Mouse (Mus musculus): ENCODE data around the gene Rpl10. TPM values are rescaled to one million over a fixed set of nuclear protein-coding genes. Genes with fewer than 3 reads are reported as not detected.

Rpl10 gene
- polyA plus RNA-seq (2017; shearing (Covaris generic)): 123 TPM

DNA sequence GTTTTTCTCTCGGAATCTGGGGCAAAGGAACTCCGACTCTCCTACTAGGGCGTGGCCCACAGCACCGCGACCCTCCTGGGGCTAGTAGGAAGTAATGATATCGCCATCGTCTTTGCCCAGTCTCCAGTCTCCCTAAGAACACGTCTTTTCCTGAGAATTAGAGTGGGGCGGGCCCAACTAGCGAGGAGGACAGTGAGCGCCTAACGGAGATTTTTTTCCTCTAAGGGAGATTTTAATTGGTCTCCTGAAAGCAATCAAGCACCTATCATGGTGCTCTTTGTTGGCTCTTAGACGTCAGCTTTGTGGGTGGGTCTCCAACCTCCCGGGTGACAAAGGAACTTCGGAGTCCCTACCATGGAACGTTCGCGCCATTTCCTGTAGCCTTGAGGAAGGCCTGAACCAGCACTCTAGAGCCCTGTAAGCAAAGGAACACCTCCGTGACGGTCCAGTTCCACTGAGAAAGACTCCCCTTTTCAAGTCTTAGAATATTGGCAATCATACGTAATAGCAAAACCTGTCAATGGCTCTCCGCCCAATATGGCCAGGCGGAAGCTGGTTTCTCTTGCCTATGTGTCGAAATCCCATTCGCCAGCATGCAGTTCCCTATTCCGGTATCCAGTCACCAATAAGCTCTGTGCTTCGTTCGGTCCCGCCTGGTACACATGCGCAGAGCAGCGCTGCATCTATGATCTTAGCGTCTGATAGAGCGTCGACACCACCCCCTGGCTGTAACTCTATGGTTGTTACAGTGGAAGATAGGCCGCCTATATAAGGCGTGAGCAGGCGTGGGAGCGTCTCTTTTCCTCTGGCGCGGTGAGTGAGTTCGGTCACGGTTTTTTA lies at the start of gene Rpl10:
Gene Rpl10, plus strand, starts transcription at position 751 of the 840 bp plus-strand sequence.

DNA sequence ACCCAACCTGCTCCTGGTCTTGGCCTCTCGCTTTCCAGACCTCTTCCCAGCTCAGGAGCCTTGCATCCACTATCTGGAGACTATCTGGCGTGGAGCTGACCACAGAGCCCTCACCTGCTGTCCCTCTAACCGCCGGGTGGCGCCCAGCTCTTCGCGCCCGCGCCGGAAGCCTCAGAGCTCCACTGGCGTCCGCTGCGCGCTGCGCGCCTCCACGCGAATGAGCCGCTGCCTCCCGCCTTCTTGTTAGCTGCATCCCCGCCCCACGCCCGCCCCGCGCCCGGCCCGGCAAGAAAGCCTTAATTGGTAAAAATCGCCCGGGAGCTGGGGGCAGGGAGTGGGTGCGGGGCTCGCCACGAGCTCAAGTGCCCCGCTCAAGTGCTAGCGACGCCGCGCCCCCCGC lies 21.0 kb upstream of the Rpl10 start, which contains the start of gene Flna:
Gene Flna, minus strand, starts transcription at position 206 of the 400 bp plus-strand sequence.

DNA sequence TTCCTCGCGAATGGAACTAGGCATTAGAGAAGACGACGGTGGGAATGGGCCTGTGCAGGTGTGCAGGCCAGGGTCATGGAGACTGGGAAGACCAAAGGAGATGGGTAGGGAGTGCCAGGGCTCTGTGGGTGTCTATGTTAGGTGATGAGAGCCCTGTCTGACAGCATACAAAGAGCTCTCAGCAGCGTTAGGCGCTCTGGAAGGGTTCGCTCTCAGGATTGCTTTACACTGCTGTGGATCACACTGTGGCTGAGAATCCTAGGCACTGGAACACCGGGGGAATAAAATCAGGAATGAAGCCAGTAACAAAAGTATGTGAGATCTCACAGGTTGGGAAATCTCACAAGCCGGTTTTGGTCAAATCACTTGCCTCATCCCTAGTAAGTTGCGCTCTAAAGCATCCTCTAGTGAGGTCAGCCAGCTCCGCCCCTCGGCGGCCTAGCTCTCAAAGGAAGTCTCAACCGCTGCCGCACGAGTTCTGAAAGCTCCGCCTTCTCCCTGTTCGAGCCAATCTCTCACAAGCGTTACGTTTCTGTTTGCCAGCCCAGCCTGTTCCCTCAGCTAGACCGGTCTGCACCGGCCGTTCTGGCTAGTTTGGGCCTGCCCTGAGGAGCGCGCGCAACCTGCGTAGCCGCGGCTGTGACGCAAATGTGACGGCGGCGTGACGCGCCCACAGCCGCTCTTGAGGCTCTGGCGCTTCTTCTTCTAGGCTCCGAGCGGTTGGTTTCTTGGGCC lies 16.3 kb upstream of the Rpl10 start, which contains the start of gene Emd:
Gene Emd, plus strand, starts transcription at position 535 of the 735 bp plus-strand sequence.

GRCm38 (mm10) chrX:74281732-74282394 lies 11.3 kb downstream of the Rpl10 start, which contains the start of the genes Taz and Dnase1l1:
Taz (plus strand) TSS chrX:74281912.
Dnase1l1 (minus strand) TSS chrX:74282337.

DNA sequence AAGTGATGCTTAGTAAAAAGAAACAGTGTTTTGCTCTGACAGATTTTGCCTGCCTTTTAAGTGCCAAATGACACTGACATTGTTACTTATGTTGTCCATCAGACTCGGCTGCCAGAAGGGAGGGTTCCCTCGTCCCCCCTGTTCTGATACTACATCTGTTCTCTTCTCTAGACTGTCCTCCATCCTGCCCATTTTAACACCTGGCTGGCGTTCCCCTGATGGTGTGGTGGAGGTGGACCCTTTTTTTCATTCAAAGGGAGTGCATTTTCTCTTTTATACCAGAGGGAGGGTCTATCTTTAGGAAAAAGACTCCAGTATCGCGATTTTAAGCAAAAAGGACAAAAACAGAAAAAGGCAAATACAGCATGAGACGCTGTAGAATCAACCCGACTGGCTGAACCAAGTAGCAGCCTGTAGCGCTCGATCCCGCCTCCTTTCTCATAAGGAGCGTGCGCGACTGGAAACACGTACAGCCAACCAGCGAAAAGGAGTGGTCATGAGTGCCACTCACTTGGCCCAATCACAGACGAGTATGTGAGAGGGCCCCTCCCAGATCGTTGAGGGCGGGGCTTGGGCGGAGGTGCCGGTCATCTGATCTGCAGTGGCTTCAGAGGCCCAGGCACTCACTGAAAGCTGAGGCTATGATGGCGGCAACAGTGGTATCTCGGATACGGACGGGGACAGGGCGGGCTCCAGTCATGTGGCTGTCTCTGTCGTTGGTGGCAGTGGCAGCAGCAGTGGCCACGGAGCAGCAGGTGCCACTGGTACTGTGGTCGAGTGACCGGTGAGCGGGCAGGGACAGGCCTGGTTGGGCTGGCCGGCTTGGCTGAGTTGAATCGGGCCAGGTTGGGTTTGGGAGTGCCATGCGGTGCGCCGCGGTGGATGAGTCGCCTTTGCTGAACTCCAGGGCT lies 26.2 kb downstream of the Rpl10 start, which contains the start of gene Atp6ap1:
Gene Atp6ap1, plus strand, starts transcription at position 560 of the 911 bp plus-strand sequence.

DNA sequence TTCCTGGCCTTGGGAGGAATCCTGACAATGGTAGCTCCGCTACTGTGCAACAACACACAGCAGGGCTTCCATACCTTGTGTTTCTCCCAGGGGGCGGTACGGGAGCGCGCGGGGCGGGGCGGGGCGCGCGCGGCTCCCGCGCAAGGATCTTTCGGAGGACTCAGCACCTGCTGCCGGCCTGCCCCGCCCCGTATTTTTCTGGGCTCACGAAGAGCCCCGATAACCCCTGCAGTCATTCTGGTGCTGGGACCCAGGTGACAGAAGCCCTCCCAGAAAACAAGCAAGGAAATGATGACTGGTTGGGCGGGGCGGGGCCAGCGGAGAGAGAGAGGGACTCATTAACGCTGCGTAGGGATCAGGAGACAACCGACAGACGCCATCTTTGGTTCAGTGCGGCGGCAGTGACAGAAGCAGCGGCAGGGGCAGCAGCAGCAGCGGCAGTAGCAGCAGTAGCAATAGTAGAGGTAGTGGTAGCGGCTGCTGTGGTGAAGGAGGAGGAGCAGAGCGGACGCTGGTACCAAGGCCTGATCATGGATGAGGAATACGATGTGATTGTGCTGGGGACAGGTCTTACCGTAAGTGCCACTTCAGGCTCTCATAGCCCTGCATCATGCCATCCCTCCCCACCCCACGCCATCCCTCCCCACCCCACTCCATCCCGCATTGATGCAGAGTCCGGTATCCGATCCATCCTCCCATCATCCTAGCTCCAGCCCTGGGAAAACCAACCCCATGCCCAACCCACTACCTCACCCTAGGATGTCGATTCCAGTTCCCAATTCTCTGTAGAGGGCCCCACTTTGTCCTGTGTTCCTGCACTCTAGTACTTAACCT lies 34.5 kb downstream of the Rpl10 start, which contains the start of gene Gdi1:
Gene Gdi1, plus strand, starts transcription at position 132 of the 834 bp plus-strand sequence.

DNA sequence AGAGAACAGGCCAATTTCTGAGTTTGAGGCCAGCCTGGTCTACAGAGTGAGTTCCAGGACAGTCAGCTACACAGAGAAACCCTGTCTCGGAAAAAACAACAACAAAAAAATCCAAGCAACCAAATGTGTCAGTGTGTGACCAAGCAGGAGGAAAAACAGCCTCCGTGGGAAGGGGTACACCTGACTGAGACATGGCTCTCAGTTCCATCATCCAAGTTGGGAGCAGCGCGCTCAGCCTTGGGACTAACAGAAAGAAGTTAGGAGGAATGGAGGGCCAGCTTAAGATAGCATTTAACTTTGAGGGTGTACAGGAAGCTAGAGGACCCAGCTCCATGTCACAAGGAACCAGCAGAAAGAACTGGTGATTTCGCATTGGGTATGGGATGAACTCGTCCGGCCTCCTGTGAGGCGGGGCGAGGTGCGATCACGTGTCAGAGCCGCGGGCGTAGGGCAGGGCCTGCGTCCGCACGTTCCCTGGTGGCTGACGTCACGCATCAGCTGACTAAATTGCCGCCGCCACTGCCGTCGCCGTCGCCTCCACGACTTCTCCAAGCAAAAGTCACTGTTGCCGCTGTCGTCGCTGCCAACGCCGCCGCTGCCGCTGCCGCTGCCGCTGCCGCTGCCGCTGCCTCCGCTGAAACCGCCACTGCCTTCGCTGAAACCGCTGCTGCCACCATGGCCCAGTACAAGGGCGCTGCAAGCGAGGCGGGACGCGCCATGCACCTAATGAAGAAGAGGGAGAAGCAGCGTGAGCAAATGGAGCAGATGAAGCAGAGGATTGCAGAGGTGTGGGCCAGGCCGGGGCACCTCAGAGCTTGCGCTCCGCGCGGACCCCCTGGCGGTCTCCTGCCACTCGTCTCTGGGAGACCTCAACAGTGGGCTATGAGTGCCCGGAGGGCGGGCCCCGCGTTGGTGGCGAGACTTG lies 42.2 kb downstream of the Rpl10 start, which contains the start of gene Fam50a:
Gene Fam50a, plus strand, starts transcription at position 494 of the 925 bp plus-strand sequence.

Other genes starting within 250 kb of the Rpl10 start
- gene Irak1, start 246.9 kb upstream of the Rpl10 start, polyA plus RNA-seq (2017; shearing (Covaris generic)): 212 TPM
- gene Opn1mw, start 143.3 kb upstream of the Rpl10 start, polyA plus RNA-seq (2017; shearing (Covaris generic)): not detected
- 48.0 TPM for gene Mecp2, start 135.4 kb upstream of the Rpl10 start, polyA plus RNA-seq (2017; shearing (Covaris generic))
- not detected for gene Tex28, start 103.0 kb upstream of the Rpl10 start, polyA plus RNA-seq (2017; shearing (Covaris generic))
- gene Tktl1, start 93.6 kb upstream of the Rpl10 start, polyA plus RNA-seq (2017; shearing (Covaris generic)): not detected
- gene Flna, start 21.0 kb upstream of the Rpl10 start, polyA plus RNA-seq (2017; shearing (Covaris generic)): 384 TPM
- gene Emd, start 16.1 kb upstream of the Rpl10 start, polyA plus RNA-seq (2017; shearing (Covaris generic)): 74.1 TPM
- 136 TPM for gene Taz, start 11.1 kb downstream of the Rpl10 start, polyA plus RNA-seq (2017; shearing (Covaris generic))
- 14.5 TPM for gene Dnase1l1, start 11.5 kb downstream of the Rpl10 start, polyA plus RNA-seq (2017; shearing (Covaris generic))
- 157 TPM for gene Atp6ap1, start 26.3 kb downstream of the Rpl10 start, polyA plus RNA-seq (2017; shearing (Covaris generic))
- 249 TPM for gene Gdi1, start 34.2 kb downstream of the Rpl10 start, polyA plus RNA-seq (2017; shearing (Covaris generic))
- gene Fam50a, start 42.2 kb downstream of the Rpl10 start, polyA plus RNA-seq (2017; shearing (Covaris generic)): 77.2 TPM
- gene Plxna3, start 58.3 kb downstream of the Rpl10 start, polyA plus RNA-seq (2017; shearing (Covaris generic)): 2.3 TPM
- gene Lage3, start 82.8 kb downstream of the Rpl10 start, polyA plus RNA-seq (2017; shearing (Covaris generic)): 21.8 TPM
- 47.0 TPM for gene Ubl4a, start 102.4 kb downstream of the Rpl10 start, polyA plus RNA-seq (2017; shearing (Covaris generic))
- 28.1 TPM for gene Slc10a3, start 102.5 kb downstream of the Rpl10 start, polyA plus RNA-seq (2017; shearing (Covaris generic))
- 24.7 TPM for gene Fam3a, start 122.5 kb downstream of the Rpl10 start, polyA plus RNA-seq (2017; shearing (Covaris generic))
- 38.6 TPM for gene Ikbkg, start 122.5 kb downstream of the Rpl10 start, polyA plus RNA-seq (2017; shearing (Covaris generic))
- gene G6pdx, start 158.4 kb downstream of the Rpl10 start, polyA plus RNA-seq (2017; shearing (Covaris generic)): 40.6 TPM
- gene Gm6880, start 210.6 kb downstream of the Rpl10 start, polyA plus RNA-seq (2017; shearing (Covaris generic)): not detected

All from naive thymus-derived CD4-positive, alpha-beta T cell, adult 5 months (primary cell).